Mouse (Mus musculus) layer of hippocampus, adult 18-20 months (tissue): ENCODE measurements around the gene Smpdl3b. TPM values are rescaled to one million over a fixed set of nuclear protein-coding genes. Genes with fewer than 3 reads are reported as not detected.
A peak's percentile ranks its signal among the peaks of the same experiment; 100 is the strongest.
"Not testable (repeated sequence)": the region's sequence is repeated elsewhere in the genome, so short reads cannot be mapped to it uniquely, and the experiment has no call there.

Experiments
- DNase-seq, 2 experiments: peaks; one replicate each; pipeline ENCODE4 v3.0.0; 2022; ENCODE audit warnings: low spot score in 2 of 2
- long read RNA-seq: library from polyadenylated mRNA; stranded (forward); transcript quantifications from one replicate; pipeline ENCODE4 v2.0.0, GENCODE M21; 2021
- total RNA-seq, 2 experiments: library from RNA; stranded (reverse); gene quantifications; 2 replicates each; pipeline ENCODE4 v1.2.3; 2021

The Smpdl3b gene
- total RNA-seq = 1 to 10 TPM; 3.6 to 4.8 TPM
- long read RNA-seq, partial matches to known transcripts = 4 of 7 reads
- long read RNA-seq, other reads (novel, unspliced or antisense) = 0 of 7 reads

DNA sequence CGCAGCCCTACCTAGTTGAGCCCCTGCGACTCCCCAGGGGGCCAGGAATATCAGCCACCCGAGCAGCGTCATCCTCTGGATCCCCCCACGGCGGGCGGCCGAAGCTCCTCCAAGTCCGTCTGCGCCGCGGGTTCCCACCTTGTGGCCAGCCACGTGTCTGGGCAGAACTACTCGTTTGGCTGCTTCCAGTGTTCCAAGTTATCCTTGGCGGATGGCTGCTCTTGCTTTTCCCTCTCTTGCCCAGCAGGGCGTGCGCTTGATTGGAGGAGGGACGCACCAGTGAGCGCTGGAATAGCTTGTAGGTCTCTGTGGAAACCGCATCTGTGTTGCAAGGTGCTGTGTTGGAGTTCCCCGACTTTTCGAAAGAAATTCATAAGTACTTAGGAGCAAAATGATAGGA lies at the start of gene Smpdl3b:
TSS of gene Smpdl3b (minus strand) at position 279 of the 400 bp plus-strand sequence.
- peak; percentile 73 to 79 for DNase-seq

DNA sequence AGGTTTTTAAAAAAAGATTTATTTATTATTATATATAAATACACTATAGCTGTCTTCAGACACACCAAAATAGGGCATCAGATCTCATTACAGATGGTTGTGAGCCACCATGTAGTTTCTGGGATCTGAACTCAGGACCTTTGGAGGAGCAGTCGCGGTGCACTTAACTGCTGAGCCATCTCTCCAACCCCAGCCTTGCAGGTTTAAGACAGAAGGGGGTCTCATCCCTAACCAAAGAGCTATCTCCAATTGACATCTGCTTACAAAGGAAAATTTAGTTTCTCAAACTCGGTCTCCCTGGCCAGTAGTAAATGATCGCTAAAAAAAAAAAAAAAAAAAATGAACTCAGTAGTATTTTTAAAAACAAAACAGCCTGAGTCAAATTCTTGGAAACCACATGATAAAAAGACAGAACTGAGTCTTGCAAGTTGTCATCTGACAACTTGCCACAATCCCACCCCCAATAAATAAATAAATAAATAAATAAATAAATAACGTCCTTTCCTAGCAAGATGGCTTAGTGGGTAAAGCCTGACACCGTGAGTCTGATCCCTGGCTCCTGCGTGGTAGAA lies 49.7 kb upstream of the Smpdl3b start:
- DNase-seq = no peak

DNA sequence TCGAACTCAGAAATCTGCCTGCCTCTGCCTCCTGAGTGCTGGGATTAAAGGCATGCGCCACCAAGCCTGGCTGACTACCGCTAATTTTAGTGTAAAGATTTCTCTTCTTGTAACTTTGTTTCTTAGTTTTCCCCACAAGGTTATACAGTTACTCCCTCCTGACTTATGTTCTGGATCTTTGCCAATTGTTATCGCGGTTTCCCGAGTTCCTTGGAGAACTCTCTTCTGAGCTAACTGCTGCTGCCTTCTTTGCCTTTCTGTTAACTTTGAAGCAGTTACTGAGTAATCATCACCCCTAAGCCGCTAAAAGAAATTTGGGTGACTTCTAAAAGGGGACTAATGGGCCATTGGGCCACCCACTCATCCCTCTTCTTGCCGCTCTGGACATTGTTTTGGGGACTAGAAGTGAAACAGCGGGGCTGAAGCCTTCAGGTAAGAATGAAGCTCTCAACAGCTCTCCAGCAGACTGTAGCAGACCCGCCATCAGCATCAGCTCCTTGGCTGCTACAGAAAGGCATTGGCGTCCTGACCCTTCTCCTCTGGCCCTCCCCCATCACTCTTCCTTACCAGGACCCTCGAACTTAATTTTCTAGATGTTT lies 48.6 kb upstream of the Smpdl3b start:
- no peak for DNase-seq

DNA sequence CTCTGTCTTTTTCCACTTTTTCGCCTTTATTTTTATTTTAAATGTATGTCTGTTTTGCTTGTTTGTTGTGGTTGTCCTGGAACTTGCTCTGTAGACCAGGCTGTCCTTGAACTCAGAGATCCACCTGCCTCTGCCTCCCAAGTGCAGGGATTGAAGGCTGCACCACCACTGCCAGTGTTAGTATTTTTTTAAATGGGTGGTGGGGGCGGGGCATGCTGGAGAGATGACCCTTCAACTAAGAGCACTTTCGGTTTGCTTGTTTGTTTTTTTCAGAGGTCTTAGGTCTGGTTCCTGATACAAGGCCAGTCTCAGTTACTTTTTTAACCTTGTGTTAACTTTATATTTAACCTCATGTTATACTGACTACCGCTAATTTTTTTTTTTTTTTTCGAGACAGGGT lies 48.1 kb upstream of the Smpdl3b start:
- DNase-seq = no peak

DNA sequence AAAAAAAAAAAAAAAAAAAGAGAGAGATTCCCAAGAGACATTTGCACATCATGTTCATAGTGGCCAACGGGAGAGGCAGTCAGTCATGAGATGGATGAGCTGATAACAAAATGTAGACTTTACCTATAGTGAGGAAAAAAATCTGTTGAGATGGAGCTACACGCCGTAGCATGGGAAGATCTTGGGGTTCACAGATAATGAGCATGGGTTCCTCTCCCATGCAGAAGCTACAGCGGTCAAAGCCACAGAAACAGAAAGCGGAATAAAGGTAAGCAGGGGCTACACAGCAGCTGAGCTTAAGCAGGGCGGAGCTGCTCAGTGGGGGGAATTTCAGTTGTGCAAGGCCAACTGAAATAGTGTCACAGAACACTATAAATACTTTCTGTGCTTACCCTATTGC lies 47.3 kb upstream of the Smpdl3b start:
- DNase-seq = no peak

DNA sequence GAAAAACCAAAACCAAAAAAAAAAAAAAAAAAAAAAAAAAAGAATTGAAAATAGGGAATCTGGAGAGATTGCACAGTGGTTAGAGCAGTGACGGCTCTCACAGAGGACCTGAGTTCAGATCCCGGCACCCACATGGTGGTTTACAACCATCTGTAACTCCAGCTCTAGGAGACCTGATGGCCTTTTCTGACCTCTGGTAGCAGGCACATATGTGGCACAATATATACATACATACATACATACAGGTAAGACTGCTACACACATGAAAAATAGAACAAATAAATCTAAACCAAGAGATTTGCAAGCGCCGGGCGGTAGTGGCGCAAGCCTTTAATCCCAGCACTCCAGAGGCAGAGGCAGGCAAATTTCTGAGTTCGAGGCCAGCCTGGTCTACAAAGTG lies 46.8 kb upstream of the Smpdl3b start:
- DNase-seq = no peak

DNA sequence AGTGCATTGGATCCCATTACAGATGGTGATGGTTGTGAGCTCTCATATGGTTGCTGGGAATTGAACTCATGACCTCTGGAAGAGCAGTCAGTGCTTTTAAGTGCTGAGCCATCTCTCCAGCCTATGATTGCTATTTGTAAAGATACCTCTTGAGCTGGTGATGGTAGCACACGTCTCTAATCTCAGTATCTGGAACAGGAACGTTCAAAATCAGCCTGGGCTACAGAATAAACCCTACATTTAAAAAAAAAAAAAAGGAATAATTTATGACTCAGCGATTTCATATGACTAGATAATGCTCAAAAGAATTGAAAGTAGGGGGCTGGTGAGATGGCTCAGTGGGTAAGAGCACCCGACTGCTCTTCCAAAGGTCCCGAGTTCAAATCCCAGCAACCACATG lies 46.2 kb upstream of the Smpdl3b start:
- DNase-seq = no peak

DNA sequence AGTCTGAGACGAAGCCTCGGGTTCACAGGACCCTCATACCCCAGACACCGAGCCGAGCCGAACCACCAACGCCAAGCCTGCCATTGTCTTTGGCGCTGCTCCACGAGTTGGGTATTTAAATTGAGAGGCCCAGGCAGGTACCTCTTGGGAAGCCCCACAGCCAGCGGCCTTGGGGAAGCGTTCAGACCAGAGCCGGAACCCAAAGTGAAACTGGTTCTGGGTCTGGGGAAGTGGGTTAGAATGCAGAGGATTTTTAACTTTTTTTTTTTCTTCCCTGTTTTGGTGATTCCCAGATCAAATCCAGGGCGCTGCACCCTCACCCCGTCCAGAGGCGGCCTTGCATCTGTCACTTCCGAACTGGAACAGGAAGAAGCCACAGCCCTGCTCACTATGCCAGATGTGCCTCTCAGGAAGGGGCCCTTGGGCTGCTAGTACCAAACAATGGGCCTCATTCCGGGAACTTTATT lies 45.2 kb upstream of the Smpdl3b start:
- DNase-seq = no peak

DNA sequence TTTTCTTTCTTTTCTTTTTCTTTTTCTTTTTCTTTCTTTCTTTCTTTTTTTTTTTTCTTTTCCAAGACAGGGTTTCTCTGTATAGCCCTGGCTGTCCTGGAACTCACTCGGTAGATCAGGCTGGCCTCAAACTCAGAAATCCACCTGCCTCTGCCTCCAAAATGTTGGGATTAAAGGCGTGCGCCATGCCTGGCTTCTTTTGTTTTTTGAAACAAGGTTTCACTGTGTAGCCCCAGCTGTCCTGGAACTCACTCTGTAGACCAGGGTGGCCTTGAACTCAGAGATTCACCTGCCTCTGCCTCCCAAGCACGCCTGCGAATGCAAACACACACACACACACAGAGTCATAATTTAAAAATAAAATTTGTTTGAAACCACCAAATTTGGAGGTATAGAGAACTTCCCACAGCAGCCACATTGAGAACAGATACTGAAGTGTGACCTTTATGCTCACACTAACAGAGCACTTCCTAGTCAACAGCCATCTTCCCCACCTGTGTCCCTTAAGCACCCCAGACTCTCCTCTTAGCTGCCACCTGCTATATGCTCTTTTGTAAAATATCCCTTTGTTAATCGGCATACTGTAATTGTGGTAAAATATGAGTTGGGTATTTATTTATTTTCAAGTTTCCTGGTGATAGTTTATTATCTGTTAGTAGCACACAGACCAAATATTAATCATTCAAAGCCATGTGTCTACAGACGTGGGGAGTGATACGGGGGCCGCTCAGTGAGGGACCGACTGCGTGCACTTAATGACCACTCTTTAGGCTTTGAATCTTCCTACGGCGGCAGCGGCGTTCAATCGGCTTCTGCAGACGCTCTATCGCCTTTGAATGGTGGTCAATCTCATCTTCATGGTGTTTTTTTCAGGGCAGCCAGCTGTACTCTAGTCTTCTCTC lies 44.4 kb upstream of the Smpdl3b start:
- DNase-seq = no peak

DNA sequence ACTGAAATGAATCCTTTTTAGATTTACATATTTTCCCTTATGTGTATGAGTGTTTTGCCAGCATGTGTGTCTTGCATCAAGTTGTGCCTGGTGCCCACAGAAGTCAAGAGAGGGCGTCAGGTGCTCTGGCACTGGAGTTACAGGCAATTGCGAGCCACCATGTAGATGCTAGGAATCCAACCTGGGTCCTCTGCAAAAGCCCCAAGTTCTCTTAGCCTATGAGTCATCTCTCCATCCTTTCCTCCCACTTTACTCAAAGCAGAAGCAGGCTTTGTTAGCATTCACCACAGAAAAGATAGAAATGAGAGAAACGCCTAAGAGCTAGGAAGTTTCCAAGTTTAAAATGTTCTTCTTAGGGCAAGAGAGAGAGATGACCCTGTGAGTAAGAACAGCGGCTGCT lies 42.8 kb upstream of the Smpdl3b start:
- DNase-seq = no peak

DNA sequence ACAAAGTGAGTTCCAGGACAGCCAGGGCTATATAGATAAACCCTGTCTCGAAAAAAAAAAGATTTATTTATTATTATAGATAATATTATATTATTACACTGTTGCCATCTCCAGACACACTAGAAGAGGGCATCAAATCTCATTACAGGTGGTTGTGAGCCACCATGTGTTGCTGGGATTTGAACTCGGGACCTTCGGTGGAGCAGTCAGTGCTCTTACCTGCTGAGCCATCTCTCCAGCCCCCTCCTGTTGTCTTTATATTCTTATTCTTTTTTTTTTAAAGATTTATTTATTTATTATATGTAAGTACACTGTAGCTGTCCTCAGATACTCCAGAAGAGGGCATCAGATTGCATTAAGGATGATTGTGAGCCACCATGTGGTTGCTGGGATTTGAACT lies 41.6 kb upstream of the Smpdl3b start:
- not testable (repeated sequence) for DNase-seq

DNA sequence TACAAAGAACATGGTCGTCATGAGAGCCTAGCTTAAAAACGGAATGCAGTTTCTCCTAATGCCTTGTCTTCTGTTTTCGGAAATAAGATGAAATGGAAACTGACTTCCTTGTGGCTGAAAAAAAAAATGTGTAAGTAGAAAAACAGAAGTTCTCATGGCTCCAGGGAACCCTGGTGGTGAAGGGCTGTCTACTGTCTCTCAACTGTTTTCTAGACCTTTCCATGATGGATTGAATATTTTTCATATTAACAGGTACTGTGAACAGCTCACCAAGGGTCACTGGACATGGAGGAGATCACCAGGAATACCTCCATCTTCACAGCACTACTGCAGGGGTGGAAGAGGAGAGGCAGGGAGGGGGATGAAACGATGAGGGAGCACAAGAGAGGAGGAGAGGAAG lies 41.0 kb upstream of the Smpdl3b start:
- no peak for DNase-seq

DNA sequence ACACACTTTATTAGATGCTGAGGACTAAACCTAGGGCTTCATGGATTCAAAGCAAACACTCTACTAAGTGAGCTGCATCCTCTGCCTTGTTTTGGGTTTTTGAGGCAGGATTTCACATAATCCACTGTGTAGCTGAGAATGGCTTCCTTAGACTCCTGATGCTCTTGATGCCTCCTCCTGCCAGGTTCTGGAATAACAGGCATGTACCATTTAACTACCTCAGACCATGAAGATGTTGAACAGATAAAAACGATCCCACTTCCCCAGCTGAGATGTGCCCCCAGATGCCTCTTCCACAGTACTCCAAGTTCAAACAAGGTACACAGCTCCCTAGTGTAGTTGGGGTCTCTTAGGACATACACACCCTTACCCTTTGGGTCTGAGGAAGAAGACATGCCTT lies 40.4 kb upstream of the Smpdl3b start:
- DNase-seq = no peak

DNA sequence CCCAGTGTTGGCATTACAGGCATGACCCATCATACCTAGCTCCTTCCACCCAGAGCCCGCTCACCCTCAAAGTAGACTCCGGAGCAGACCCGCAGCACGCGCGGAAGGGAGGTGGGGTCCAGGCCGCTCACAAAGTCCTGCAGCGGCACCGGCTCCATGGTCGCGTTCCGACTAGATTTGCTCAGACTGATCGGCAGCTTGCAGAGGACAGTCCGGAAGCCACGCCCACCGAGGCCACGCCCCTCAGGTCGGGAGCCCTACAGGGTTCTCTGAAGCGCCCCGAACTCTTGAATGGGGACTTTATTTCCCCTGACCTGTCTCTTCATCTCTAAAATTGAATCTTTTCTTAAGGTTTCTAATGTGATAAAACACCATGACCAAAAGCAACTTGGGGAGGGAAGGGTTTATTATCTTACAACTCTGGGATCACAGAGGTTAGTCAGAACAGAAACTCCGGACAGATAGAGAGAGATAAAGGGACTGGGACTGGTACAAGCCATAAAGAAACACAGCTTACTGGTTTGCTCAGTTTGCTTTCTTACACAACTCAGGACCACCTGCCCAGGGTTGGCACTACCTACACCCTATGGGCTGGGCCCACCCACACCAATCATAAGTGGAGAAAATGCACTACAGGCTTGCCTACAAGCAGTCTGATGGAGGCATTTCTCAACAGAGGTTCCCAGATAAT lies 39.3 kb upstream of the Smpdl3b start, which contains the start of gene Themis2:
TSS of gene Themis2 (minus strand) at position 192 of the 691 bp plus-strand sequence.
- peak in 1 of 2 experiments; percentile 13 for DNase-seq

DNA sequence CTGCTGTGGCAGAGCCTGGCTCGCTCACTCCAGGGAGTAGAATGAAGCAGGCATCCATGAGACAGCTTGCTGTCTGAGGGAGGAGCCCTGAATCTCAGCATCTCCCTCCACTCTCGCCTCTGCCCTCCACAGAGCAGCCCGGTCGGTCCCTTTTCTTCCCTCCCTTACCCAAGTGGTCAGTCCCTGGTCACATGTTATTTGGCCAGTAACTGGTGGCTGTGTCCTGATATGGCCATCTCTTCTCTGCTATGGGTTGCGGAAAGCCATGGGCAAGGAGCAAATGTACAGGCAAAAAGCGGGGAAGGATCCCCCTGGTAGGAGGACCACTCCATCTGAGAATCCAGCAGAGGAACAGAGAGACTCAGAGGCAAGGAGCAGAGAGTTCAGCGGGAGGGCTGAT lies 38.1 kb upstream of the Smpdl3b start:
- no peak for DNase-seq

DNA sequence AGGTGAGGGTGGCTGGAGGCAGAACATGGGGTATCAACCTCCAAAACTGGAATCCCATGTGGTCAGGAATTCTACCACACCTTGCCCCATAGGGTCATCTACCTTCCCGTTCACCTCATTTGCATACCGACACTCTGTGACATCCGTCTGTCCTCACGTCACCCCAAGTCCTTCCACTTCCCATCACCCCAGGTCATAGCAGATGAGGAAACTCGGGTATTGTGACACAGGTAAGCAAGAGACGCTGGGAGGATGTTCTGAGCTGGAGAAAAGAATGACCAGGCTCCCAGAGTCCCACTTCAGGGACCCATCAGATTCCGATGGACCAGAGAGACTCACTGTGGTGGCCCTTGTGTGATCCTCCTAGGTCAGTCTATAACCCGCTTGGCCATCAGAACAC lies 37.7 kb upstream of the Smpdl3b start:
- no peak for DNase-seq

DNA sequence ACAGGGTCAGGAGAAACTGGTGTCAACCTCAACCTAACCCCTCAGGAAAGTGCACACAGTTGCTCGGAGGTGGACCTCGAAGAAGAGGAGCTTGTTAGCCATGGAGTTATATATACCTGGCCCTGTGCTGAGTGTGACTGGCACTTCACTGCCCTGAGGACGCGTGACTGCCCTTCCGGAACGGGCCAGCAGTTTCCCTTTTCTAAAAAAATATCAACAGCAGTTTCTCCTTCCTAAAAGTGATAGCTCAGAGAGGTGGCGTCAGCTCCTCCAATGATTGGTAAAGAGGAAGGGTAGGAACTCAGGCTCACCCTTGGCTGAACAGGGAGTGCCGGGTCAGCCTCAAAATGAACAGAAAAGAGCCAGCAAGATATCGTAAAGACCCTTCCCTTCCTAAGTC lies 37.0 kb upstream of the Smpdl3b start:
- no peak for DNase-seq

DNA sequence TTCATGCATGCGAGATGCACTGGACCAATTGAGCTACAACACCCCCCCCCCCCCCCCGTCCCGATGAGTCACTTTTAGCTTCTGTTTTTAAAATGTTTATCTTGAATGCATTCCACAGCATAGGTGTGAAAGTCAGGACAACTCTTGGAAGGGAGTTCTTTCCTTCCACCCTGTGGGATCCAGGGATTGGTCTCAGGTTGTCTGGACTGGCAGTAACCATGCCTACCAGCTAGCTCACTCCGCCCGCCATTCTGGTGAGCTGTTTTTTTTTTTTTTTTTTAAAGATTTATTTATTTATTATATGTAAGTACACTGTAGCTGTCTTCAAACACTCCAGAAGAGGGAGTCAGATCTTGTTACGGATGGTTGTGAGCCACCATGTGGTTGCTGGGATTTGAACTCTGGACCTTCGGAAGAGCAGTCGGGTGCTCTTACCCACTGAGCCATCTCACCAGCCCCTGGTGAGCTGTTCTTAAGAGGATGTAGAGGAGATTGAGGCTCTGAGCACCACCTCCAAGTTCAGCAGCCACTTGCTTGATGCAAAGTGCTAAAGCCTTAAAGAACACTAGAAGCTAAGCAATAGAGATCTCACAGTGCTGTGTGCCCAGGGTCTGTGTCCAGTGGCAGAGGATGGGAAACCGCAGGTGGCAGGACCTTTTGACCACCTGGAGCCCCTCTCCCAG lies 36.4 kb upstream of the Smpdl3b start:
- DNase-seq = not testable (repeated sequence)

DNA sequence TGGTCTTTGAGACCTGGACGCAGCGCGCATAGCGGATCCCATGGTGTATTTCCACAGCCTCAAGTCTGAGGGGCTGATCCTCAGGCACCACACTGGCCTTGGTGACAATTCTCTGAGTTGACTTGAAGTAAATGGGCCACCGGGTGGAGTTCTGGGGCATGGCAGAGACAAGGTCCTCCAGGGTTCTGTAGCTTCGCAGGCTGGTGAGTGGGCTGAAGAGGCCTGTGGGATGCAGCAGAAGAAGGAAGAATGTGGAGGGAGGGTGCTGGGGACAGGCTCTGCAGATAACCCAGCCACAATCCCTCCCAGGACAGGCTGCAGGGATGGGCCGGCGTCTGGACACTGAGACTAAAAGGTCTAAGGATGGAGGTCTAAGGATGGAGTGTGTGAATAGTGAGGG lies 32.7 kb upstream of the Smpdl3b start:
- no peak for DNase-seq

DNA sequence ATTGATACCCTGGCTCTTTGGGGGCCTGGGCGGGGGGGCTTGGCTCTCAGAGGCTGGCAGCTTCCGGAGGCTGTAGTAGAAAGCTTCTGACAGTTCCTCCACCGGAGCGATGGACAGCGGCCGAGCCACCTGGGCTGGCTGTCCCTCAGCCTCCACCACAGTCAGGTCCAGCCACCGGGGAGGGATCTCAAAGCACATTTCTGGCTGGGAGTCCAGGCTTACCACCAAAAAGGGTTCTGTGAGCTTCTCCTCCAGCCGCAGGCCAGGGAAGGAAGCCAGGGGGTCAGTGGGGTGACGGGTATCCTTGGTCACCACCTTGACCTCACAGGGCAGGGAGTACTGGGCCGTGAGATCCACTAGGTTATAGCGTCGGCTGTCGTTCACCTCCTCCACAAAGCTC lies 28.2 kb upstream of the Smpdl3b start:
- DNase-seq = no peak

DNA sequence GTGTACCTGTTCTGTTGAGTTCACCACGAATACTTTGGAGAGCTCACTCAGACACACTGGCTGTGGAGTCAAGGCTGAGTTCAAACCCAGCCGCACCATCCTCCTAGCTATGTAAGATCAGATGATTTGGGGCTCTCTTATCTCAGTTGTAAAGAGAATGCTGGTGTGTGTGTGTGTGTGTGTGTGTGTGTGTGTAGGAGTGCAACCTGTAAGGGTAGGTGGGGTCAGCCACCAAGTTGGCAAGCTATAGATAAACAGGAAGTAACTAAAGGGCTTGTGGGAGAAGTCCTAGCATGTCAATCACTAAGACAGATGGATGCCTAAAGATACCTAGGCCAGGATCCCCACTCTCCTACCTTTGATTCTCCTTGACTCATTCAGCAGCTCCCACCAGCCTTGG lies 26.7 kb upstream of the Smpdl3b start:
- DNase-seq = no peak
